Mouse (Mus musculus): ENCODE measurements around the gene Atp8b2. TPM values are rescaled to one million over a fixed set of nuclear protein-coding genes. Genes with fewer than 3 reads are reported as not detected.

The Atp8b2 gene
- total and polyA plus RNA-seq, 3 experiments: 33.2 to 44.4 (median 35.8) TPM

DNA sequence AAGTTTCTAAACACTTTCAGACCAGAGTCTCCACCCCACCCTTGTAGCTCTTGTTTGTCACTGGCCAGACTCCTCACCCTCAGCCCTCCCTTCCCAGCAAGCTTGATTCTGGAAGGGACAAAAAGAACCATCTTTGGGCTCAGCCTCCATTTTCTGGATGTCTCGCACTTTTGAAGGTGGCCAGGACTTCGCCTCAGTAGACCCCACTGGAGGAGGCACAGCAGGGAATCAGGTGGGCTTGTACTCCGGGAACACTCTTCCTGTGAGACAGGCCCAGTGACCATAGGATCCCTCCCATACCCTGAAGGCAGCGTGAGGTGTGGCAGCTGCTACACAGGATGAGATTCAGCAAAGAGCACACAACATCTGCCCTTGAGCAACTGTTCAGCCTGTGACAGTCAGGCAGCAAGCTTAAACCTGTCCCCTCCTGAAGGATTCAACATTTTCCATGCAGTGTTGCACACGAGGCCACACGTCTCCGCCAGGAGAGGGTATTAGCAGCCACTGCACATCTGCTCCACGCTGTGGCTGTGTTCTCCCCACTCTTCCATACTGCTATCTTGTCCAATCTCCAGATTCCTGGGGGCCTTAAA is 66.0 kb downstream of the Atp8b2 start:
- no peak for TF ChIP-seq ZKSCAN1 (IDR thresholded peaks at IDR 0.05; ENCODE audit: borderline replicate concordance, low read depth, low read length)
- TF ChIP-seq USF1 (IDR thresholded peaks at IDR 0.05; ENCODE audit: low read depth, low read length): no peak
- TF ChIP-seq SMC3 (IDR thresholded peaks at IDR 0.05; ENCODE audit: low read depth, low read length): no peak
- TF ChIP-seq ZNF384 (IDR thresholded peaks at IDR 0.05; ENCODE audit: low read depth, low read length): no peak
- no peak for TF ChIP-seq CTCF (conservative IDR thresholded peaks at IDR 0.05 in 1 of 2, IDR thresholded peaks at IDR 0.05 in 1 of 2; ENCODE audit: low read depth in 2 of 2, low read length in 2 of 2)
- no peak for TF ChIP-seq NRF1 (IDR thresholded peaks at IDR 0.05; ENCODE audit: low read depth, low read length)
- in situ Hi-C loops (cut with MboI; ENCODE audit: low pct_ligation_motif_present, low pct_unique_long_range_greater_than_20kb, low sequenced_read_pairs) (no loop called here), dilution Hi-C loops (cut with MboI; ENCODE audit: extremely low pct_ligation_motif_present, extremely low pct_unique_long_range_greater_than_20kb, low sequenced_read_pairs) (no loop called here)
- Histone ChIP-seq H3K4me2 (ENCODE audit: insufficient read depth, low read depth, poor library complexity, severe bottlenecking) (no peak overlapping the region), H3K9ac (ENCODE audit: insufficient read depth, low read depth) (no peak overlapping the region), H3K79me2 (replicated peaks; ENCODE audit: control insufficient read depth, extremely low read depth, insufficient read depth, poor library complexity, severe bottlenecking) (no peaks in the 10 kb centered on the region; the same call in 1 of the 2 replicates), H3K27me3 (replicated peaks) (no peaks in the 10 kb centered on the region), H3K36me3 (replicated peaks in 1 of 2; ENCODE audit: control insufficient read depth in 1 of 2, insufficient read depth in 1 of 2, low read length in 1 of 2) (peaks cover 0 to 11% of the 10 kb centered on the region in 2 experiments), H3K4me1 (ENCODE audit: control insufficient read depth in 1 of 2, insufficient read depth in 2 of 2) (peaks cover 10 to 33% of the 10 kb centered on the region in 2 experiments), H3K9me3 (replicated peaks; ENCODE audit: low read length) (peaks cover 16% of the 10 kb centered on the region), H3K4me3 (replicated peaks in 1 of 3; ENCODE audit: low read depth in 2 of 3, low read length in 2 of 3, poor library complexity in 1 of 3) (no peak overlapping the region), H3K27ac (ENCODE audit: insufficient read depth, low read depth) (no peak overlapping the region)
- DNase-seq (ENCODE audit: extremely low read depth): no peak

DNA sequence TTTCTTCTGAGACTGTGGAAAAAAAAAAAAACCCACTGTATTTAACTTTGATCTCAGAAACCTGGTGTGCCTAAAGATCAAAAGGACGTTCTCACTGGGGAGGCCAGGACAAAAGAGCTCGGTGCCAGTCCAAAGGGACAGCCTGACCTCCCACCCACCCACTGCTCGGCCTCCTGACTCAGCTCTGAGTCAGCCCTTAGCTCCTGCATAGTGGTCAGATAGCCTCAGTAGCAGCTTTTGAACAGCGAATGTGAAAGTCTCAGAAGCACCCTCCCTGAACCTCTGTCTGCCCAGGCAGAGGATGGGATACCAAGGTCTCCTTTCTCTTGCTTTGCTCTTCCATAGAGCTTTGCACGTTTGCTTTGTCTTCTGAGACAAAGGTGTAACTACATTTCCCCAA is 66.7 kb downstream of the Atp8b2 start:
- H3K27me3 ChIP-seq (replicated peaks): no peaks in the 10 kb centered on the region
- no peak overlapping the region for H3K27ac ChIP-seq (ENCODE audit: insufficient read depth, low read depth)
- no peak overlapping the region for H3K4me3 ChIP-seq (replicated peaks in 1 of 3; ENCODE audit: low read depth in 2 of 3, low read length in 2 of 3, poor library complexity in 1 of 3)
- H3K9ac ChIP-seq (ENCODE audit: insufficient read depth, low read depth): no peak overlapping the region
- H3K79me2 ChIP-seq (replicated peaks; ENCODE audit: control insufficient read depth, extremely low read depth, insufficient read depth, poor library complexity, severe bottlenecking): no peaks in the 10 kb centered on the region; the same call in 1 of the 2 replicates
- peaks cover 16% of the 10 kb centered on the region for H3K9me3 ChIP-seq (replicated peaks; ENCODE audit: low read length)
- dilution Hi-C loops (cut with MboI; ENCODE audit: extremely low pct_ligation_motif_present, extremely low pct_unique_long_range_greater_than_20kb, low sequenced_read_pairs) (no loop called here), in situ Hi-C loops (cut with MboI; ENCODE audit: low pct_ligation_motif_present, low pct_unique_long_range_greater_than_20kb, low sequenced_read_pairs) (no loop called here)
- no peak for DNase-seq (ENCODE audit: extremely low read depth)
- no peak overlapping the region for H3K4me2 ChIP-seq (ENCODE audit: insufficient read depth, low read depth, poor library complexity, severe bottlenecking)
- peaks cover 10 to 32% of the 10 kb centered on the region in 2 experiments for H3K4me1 ChIP-seq (ENCODE audit: control insufficient read depth in 1 of 2, insufficient read depth in 2 of 2)
- H3K36me3 ChIP-seq (replicated peaks in 1 of 2; ENCODE audit: control insufficient read depth in 1 of 2, insufficient read depth in 1 of 2, low read length in 1 of 2): peaks cover 0 to 11% of the 10 kb centered on the region in 2 experiments
- TF ChIP-seq TBP (conservative IDR thresholded peaks at IDR 0.05; ENCODE audit: low read depth, low read length) (no peak), RCOR1 (conservative IDR thresholded peaks at IDR 0.05; ENCODE audit: low read depth, low read length) (no peak), POLR2A (IDR thresholded peaks at IDR 0.05; ENCODE audit: low read depth, low read length) (no peak), GABPA (IDR thresholded peaks at IDR 0.05; ENCODE audit: insufficient replicate concordance, low read depth, low read length) (no peak), BHLHE40 (IDR thresholded peaks at IDR 0.05; ENCODE audit: low read depth, low read length) (no peak), MXI1 (IDR thresholded peaks at IDR 0.05; ENCODE audit: low read depth, low read length) (no peak), ZKSCAN1 (IDR thresholded peaks at IDR 0.05; ENCODE audit: borderline replicate concordance, low read depth, low read length) (no peak), KAT2A (IDR thresholded peaks at IDR 0.05; ENCODE audit: insufficient replicate concordance, low read length) (no peak), MAFK (IDR thresholded peaks at IDR 0.05; ENCODE audit: insufficient replicate concordance, low read length) (no peak), JUND (conservative IDR thresholded peaks at IDR 0.05; ENCODE audit: low read depth, low read length) (no peak), ELF1 (IDR thresholded peaks at IDR 0.05; ENCODE audit: low read depth, low read length) (no peak), SIN3A (IDR thresholded peaks at IDR 0.05; ENCODE audit: low read length) (no peak), CHD1 (IDR thresholded peaks at IDR 0.05; ENCODE audit: low read depth, low read length) (no peak), TCF12 (IDR thresholded peaks at IDR 0.05; ENCODE audit: low read depth, low read length) (no peak), ETS1 (conservative IDR thresholded peaks at IDR 0.05; ENCODE audit: low read depth, low read length) (no peak), POLR2AphosphoS2 (IDR thresholded peaks at IDR 0.05; ENCODE audit: low read depth, low read length) (no peak), CHD2 (IDR thresholded peaks at IDR 0.05; ENCODE audit: low read length) (no peak), E2F4 (IDR thresholded peaks at IDR 0.05; ENCODE audit: insufficient replicate concordance, low read depth, low read length) (no peak)

Data from CH12.LX (cell line).